Mouse (Mus musculus): ENCODE measurements around the gene Trrap. TPM values are rescaled to one million over a fixed set of nuclear protein-coding genes. Genes with fewer than 3 reads are reported as not detected.

The Trrap gene
- polyA plus RNA-seq, 1 experiment, result 198 TPM

- TF ChIP-seq POLR2A (IDR thresholded peaks at IDR 0.05; ENCODE audit: borderline replicate concordance, extremely low read depth, insufficient read depth, insufficient read length, poor library complexity, severe bottlenecking) (no peak), CTCF (IDR thresholded peaks at IDR 0.05; ENCODE audit: borderline replicate concordance, extremely low read depth, insufficient read depth, insufficient read length) (no peak)
Measured at GRCm38 (mm10) chr5:144786464-144786863, 18.9 kb downstream of the Trrap start.

GRCm38 (mm10) chr5:144793374-144793773 is 25.8 kb downstream of the Trrap start:
- no peak for TF ChIP-seq CTCF (IDR thresholded peaks at IDR 0.05; ENCODE audit: borderline replicate concordance, extremely low read depth, insufficient read depth, insufficient read length)
- no peak for TF ChIP-seq POLR2A (IDR thresholded peaks at IDR 0.05; ENCODE audit: borderline replicate concordance, extremely low read depth, insufficient read depth, insufficient read length, poor library complexity, severe bottlenecking)
- no peak for DNase-seq (ENCODE audit: low read depth)

More at GRCm38 (mm10) chr5:144786464-144786863, 18.9 kb downstream of the Trrap start:
- peak; percentile 2 for DNase-seq (ENCODE audit: low read depth)

- DNase-seq (ENCODE audit: low read depth), result peak; percentile 58
- TF ChIP-seq POLR2A (IDR thresholded peaks at IDR 0.05; ENCODE audit: borderline replicate concordance, extremely low read depth, insufficient read depth, insufficient read length, poor library complexity, severe bottlenecking) (no peak), CTCF (IDR thresholded peaks at IDR 0.05; ENCODE audit: borderline replicate concordance, extremely low read depth, insufficient read depth, insufficient read length) (peak; percentile 63)
Measured at GRCm38 (mm10) chr5:144794687-144795086, 27.2 kb downstream of the Trrap start.

GRCm38 (mm10) chr5:144797116-144797515 is 29.6 kb downstream of the Trrap start:
- no peak for DNase-seq (ENCODE audit: low read depth)
- no peak for TF ChIP-seq POLR2A (IDR thresholded peaks at IDR 0.05; ENCODE audit: borderline replicate concordance, extremely low read depth, insufficient read depth, insufficient read length, poor library complexity, severe bottlenecking)
- no peak for TF ChIP-seq CTCF (IDR thresholded peaks at IDR 0.05; ENCODE audit: borderline replicate concordance, extremely low read depth, insufficient read depth, insufficient read length)

- no peak for DNase-seq (ENCODE audit: low read depth)
- TF ChIP-seq CTCF (IDR thresholded peaks at IDR 0.05; ENCODE audit: borderline replicate concordance, extremely low read depth, insufficient read depth, insufficient read length) (no peak), POLR2A (IDR thresholded peaks at IDR 0.05; ENCODE audit: borderline replicate concordance, extremely low read depth, insufficient read depth, insufficient read length, poor library complexity, severe bottlenecking) (no peak)
Measured at GRCm38 (mm10) chr5:144803066-144803465, 35.5 kb downstream of the Trrap start.

- no peak for TF ChIP-seq CTCF (IDR thresholded peaks at IDR 0.05; ENCODE audit: borderline replicate concordance, extremely low read depth, insufficient read depth, insufficient read length)
- no peak for TF ChIP-seq POLR2A (IDR thresholded peaks at IDR 0.05; ENCODE audit: borderline replicate concordance, extremely low read depth, insufficient read depth, insufficient read length, poor library complexity, severe bottlenecking)
- DNase-seq (ENCODE audit: low read depth), result no peak
Measured at GRCm38 (mm10) chr5:144804181-144804580, 36.6 kb downstream of the Trrap start.

GRCm38 (mm10) chr5:144806931-144807330 is 39.4 kb downstream of the Trrap start:
- DNase-seq (ENCODE audit: low read depth), result no peak
- no peak for TF ChIP-seq POLR2A (IDR thresholded peaks at IDR 0.05; ENCODE audit: borderline replicate concordance, extremely low read depth, insufficient read depth, insufficient read length, poor library complexity, severe bottlenecking)
- no peak for TF ChIP-seq CTCF (IDR thresholded peaks at IDR 0.05; ENCODE audit: borderline replicate concordance, extremely low read depth, insufficient read depth, insufficient read length)

GRCm38 (mm10) chr5:144828365-144829102 is 61.0 kb downstream of the Trrap start:
- TF ChIP-seq POLR2A (IDR thresholded peaks at IDR 0.05; ENCODE audit: borderline replicate concordance, extremely low read depth, insufficient read depth, insufficient read length, poor library complexity, severe bottlenecking) (no peak), CTCF (IDR thresholded peaks at IDR 0.05; ENCODE audit: borderline replicate concordance, extremely low read depth, insufficient read depth, insufficient read length) (no peak)
- DNase-seq (ENCODE audit: low read depth), result no peak

- TF ChIP-seq POLR2A (IDR thresholded peaks at IDR 0.05; ENCODE audit: borderline replicate concordance, extremely low read depth, insufficient read depth, insufficient read length, poor library complexity, severe bottlenecking), result no peak
- no peak for TF ChIP-seq CTCF (IDR thresholded peaks at IDR 0.05; ENCODE audit: borderline replicate concordance, extremely low read depth, insufficient read depth, insufficient read length)
- no peak for DNase-seq (ENCODE audit: low read depth)
Measured at GRCm38 (mm10) chr5:144829631-144830030, 62.1 kb downstream of the Trrap start.

GRCm38 (mm10) chr5:144831840-144832469 is 64.4 kb downstream of the Trrap start:
- no peak for DNase-seq (ENCODE audit: low read depth)
- TF ChIP-seq POLR2A (IDR thresholded peaks at IDR 0.05; ENCODE audit: borderline replicate concordance, extremely low read depth, insufficient read depth, insufficient read length, poor library complexity, severe bottlenecking) (no peak), CTCF (IDR thresholded peaks at IDR 0.05; ENCODE audit: borderline replicate concordance, extremely low read depth, insufficient read depth, insufficient read length) (no peak)

- peak; percentile 26 for DNase-seq (ENCODE audit: low read depth)
Measured at GRCm38 (mm10) chr5:144836100-144836499, 68.6 kb downstream of the Trrap start.

More at GRCm38 (mm10) chr5:144836100-144836499, 68.6 kb downstream of the Trrap start:
- TF ChIP-seq CTCF (IDR thresholded peaks at IDR 0.05; ENCODE audit: borderline replicate concordance, extremely low read depth, insufficient read depth, insufficient read length) (peak; percentile 9; the same call in 1 of the 2 replicates), POLR2A (IDR thresholded peaks at IDR 0.05; ENCODE audit: borderline replicate concordance, extremely low read depth, insufficient read depth, insufficient read length, poor library complexity, severe bottlenecking) (no peak)

Data from brain, embryonic 14.5 days (tissue).